Mouse (Mus musculus) lung, postnatal 0 days (tissue): ENCODE results near the gene Zfp366.

ENCODE experiments used
- CTCF ChIP-seq: IDR thresholded peaks from 2 replicates; pipeline ENCODE4 v1.5.1; 2016; ENCODE audit warnings: antibody characterized with exemption, mild to moderate bottlenecking
- EP300 ChIP-seq: IDR thresholded peaks from 2 replicates; pipeline ENCODE4 v1.6.1; 2016; ENCODE audit warnings: antibody characterized with exemption, mild to moderate bottlenecking, control low read depth

GRCm38 (mm10) chr13:99184155-99184886 lies at the start of gene Zfp366:
- TF ChIP-seq CTCF, result peak; percentile 17; the same call in 1 of the 2 replicates
- TF ChIP-seq EP300, result no peak
